Mouse (Mus musculus): ENCODE results near the gene Mtmr2. TPM values are rescaled to one million over a fixed set of nuclear protein-coding genes. Genes with fewer than 3 reads are reported as not detected.

Gene Mtmr2
- polyA plus RNA-seq, 1 experiment from 2014 or later = 39.5 TPM

DNA sequence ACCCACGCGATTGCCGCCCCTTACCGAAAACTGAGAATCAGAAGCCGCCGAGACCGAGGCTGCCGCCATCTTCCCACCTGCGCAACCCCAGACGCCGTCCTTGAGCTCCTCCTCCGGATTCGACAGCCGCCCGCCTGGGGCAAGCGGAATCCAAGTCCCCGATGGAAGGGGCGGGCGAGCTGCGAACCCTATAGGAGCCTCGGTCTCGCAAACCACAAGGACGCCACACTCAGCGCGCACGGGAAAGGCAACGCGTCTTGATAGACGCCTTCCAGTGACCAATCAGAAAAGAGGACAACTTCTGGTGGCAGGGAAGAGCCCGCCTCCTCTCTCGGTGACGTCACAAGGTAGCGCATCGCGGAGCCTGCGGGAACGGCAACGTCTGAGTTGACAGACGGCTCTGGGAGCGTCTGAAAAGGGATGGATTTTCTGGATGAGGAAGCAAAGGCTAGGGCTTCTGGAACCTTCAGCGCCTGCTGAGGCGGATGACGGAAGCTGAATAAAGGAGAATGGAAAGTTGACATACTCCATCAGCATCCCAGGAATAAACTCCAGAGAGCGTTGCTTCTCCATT is 78.7 kb downstream of the Mtmr2 start, which contains the start of gene Cep57:
Gene Cep57, minus strand, starts transcription at position 276 of the 574 bp plus-strand sequence.
- peaks cover 2% of the 10 kb centered on the region; the same call in 1 of the 2 replicates for H3K36me3 ChIP-seq (ENCODE audit: control insufficient read depth, insufficient read depth, low read length)
- H3K27ac ChIP-seq (replicated peaks) = peak within 1 kb of the TSS; percentile 99
- peak within 1 kb of the TSS; percentile 74 for H3K4me2 ChIP-seq (replicated peaks; ENCODE audit: low read depth)
- under 1% methylated on average over 43 of the region's 44 CpGs for WGBS
- peak; percentile 92 for ATAC-seq (ENCODE audit: low FRiP score, low TSS enrichment)
- peak within 1 kb of the TSS; percentile 80 for H3K4me3 ChIP-seq (ENCODE audit: low read depth, low read length)
- TF ChIP-seq EP300 (optimal IDR thresholded peaks at IDR 0.05) (no peak), CTCF (IDR thresholded peaks at IDR 0.05; ENCODE audit: low read depth) (peak; percentile 12; the same call in 1 of the 2 replicates)
- DNase-seq (ENCODE audit: low spot score) = peak; percentile 94
- 0 out of 2 replicates have a peak, but pooled peaks cover 2% of the 10 kb centered on the region for H3K4me1 ChIP-seq (replicated peaks; ENCODE audit: control insufficient read depth, insufficient read depth)
- H3K9ac ChIP-seq (ENCODE audit: low read length) = peak within 1 kb of the TSS; percentile 92
- no peaks in the 10 kb centered on the region for H3K9me3 ChIP-seq (ENCODE audit: control insufficient read depth, low read length)
- H3K27me3 ChIP-seq (ENCODE audit: control insufficient read depth, insufficient read depth, low read length) = no peaks in the 10 kb centered on the region

DNA sequence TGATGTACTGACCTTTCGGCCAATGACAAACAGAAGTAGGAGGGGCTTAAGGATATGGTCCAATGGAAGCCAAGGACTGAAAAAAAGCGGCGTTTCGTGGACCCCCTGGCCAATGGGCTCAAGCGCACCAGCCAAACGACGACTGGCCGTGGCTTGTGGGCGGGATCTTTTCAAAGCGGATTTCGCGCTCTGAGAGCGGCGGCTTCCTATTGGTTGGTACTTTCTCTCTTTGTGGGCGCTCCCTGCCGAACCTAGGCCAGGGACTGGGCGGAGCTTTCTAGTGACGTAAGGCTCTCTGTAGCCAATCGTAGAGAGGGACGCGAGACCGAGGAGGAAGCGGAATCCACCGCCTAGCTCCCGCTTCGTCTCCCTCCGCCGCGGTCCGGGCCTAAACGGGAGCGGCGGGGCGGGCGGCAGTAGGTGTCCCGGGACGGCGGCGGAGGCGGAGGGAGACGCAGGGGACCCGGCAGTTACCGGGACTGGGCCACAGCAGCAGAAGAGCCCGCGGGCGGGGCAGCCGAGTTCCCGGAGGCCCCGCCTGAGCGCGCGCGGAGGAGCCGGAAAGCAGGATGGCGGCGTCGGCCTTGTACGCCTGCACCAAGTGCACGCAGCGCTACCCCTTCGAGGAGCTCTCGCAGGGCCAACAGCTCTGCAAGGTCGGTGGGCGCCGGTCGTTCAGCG is 79.3 kb downstream of the Mtmr2 start, which contains the start of gene Fam76b:
Gene Fam76b, plus strand, starts transcription at position 311 of the 681 bp plus-strand sequence.
- peak within 1 kb of the TSS; percentile 92 for H3K9ac ChIP-seq (ENCODE audit: low read length)
- peak within 1 kb of the TSS; percentile 80 for H3K4me3 ChIP-seq (ENCODE audit: low read depth, low read length)
- 0 out of 2 replicates have a peak, but pooled peaks cover 2% of the 10 kb centered on the region for H3K4me1 ChIP-seq (replicated peaks; ENCODE audit: control insufficient read depth, insufficient read depth)
- H3K27me3 ChIP-seq (ENCODE audit: control insufficient read depth, insufficient read depth, low read length) = no peaks in the 10 kb centered on the region
- H3K9me3 ChIP-seq (ENCODE audit: control insufficient read depth, low read length) = no peaks in the 10 kb centered on the region
- DNase-seq (ENCODE audit: low spot score) = peak; percentile 99
- peak within 1 kb of the TSS; percentile 99 for H3K27ac ChIP-seq (replicated peaks)
- peak within 1 kb of the TSS; percentile 74 for H3K4me2 ChIP-seq (replicated peaks; ENCODE audit: low read depth)
- under 1% methylated on average over 64 of the region's 67 CpGs for WGBS
- peak; percentile 95 for ATAC-seq (ENCODE audit: low FRiP score, low TSS enrichment)
- TF ChIP-seq EP300 (optimal IDR thresholded peaks at IDR 0.05) (no peak), CTCF (IDR thresholded peaks at IDR 0.05; ENCODE audit: low read depth) (no peak)
- no peaks in the 10 kb centered on the region; the same call in 1 of the 2 replicates for H3K36me3 ChIP-seq (ENCODE audit: control insufficient read depth, insufficient read depth, low read length)

DNA sequence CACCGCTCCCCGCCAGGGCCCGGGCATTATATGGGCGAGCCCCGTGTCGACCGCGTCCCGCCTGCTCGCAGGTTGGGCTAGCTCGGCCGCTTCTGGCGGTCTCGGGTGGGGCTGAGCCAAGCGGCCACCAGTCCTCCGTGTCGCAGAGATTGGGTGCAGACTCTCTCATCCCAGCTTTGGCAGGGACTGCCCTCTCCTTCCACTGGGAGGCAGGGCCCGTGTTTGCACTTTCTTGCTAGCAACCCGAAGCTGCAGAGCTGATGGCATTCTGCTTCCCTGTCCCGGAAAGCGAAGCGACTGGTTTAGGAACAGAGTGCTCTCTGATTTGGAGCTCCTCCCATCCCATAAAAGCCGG is 79.9 kb downstream of the Mtmr2 start:
- peak; percentile 79 for DNase-seq (ENCODE audit: low spot score)

DNA sequence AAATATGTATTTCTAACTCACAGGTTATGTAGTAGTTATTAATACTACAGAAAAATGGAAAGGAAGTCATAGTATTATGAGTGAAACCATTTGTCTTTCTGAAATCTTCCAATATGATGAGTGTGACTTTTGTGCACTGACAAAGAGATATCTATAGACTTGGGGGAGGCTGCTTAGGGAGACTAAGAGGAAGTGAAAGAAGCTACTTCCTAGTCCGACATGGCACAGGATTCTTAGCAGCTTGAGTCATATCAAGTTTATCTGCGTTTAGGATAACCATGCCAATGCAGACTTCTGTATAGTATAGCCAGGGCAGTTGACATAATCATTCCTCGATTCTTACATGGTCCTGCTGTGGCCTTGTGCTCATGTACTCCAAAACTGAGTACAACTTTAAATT is 87.0 kb downstream of the Mtmr2 start:
- ATAC-seq (ENCODE audit: low FRiP score, low TSS enrichment) (no peak), DNase-seq (ENCODE audit: low spot score) (no peak)
- Histone ChIP-seq H3K27ac (replicated peaks) (no peak overlapping the region), H3K9me3 (ENCODE audit: control insufficient read depth, low read length) (no peaks in the 10 kb centered on the region), H3K36me3 (ENCODE audit: control insufficient read depth, insufficient read depth, low read length) (peaks cover 9% of the 10 kb centered on the region), H3K4me3 (ENCODE audit: low read depth, low read length) (no peak overlapping the region), H3K4me1 (replicated peaks; ENCODE audit: control insufficient read depth, insufficient read depth) (no peaks in the 10 kb centered on the region), H3K27me3 (ENCODE audit: control insufficient read depth, insufficient read depth, low read length) (no peaks in the 10 kb centered on the region), H3K9ac (ENCODE audit: low read length) (no peak overlapping the region), H3K4me2 (replicated peaks; ENCODE audit: low read depth) (no peak overlapping the region)
- 63% methylated on average over 3 of the region's 3 CpGs for WGBS
- TF ChIP-seq CTCF (IDR thresholded peaks at IDR 0.05; ENCODE audit: low read depth) (no peak), EP300 (optimal IDR thresholded peaks at IDR 0.05) (no peak)

More for the DNA sequence above, 79.9 kb downstream of the Mtmr2 start:
- H3K4me2 ChIP-seq (replicated peaks; ENCODE audit: low read depth) = peak overlapping the region; percentile 74
- H3K4me1 ChIP-seq (replicated peaks; ENCODE audit: control insufficient read depth, insufficient read depth) = 0 out of 2 replicates have a peak, but pooled peaks cover 2% of the 10 kb centered on the region
- H3K27me3 ChIP-seq (ENCODE audit: control insufficient read depth, insufficient read depth, low read length) = no peaks in the 10 kb centered on the region
- ATAC-seq (ENCODE audit: low FRiP score, low TSS enrichment) = peak; percentile 31
- no peaks in the 10 kb centered on the region for H3K9me3 ChIP-seq (ENCODE audit: control insufficient read depth, low read length)
- peak overlapping the region; percentile 80 for H3K4me3 ChIP-seq (ENCODE audit: low read depth, low read length)
- WGBS = 1% methylated on average over 23 of the region's 23 CpGs
- TF ChIP-seq CTCF (IDR thresholded peaks at IDR 0.05; ENCODE audit: low read depth) (peak; percentile 36), EP300 (optimal IDR thresholded peaks at IDR 0.05) (no peak)
- peak overlapping the region; percentile 92 for H3K9ac ChIP-seq (ENCODE audit: low read length)
- H3K36me3 ChIP-seq (ENCODE audit: control insufficient read depth, insufficient read depth, low read length) = no peaks in the 10 kb centered on the region; the same call in 1 of the 2 replicates
- H3K27ac ChIP-seq (replicated peaks) = peak overlapping the region; percentile 99

DNA sequence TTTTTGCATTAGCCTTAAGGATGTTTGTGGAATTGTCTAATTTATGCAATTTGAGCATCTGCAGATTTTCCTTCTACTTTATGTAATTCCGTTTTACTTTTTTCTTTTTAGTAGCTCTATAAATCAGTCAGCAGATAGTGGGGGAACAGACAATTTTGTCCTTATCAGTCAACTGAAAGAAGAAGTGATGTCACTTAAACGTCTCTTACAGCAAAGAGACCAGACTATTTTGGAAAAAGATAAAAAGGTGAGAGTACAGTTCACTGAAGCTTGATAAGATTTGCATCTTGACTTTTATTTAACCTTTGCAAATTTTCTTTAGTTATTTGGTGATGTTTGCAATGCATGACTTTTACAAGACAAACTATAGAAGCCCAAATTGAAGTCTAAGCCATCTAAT is 88.5 kb downstream of the Mtmr2 start:
- H3K9ac ChIP-seq (ENCODE audit: low read length) = no peak overlapping the region
- no peak overlapping the region for H3K27ac ChIP-seq (replicated peaks)
- TF ChIP-seq CTCF (IDR thresholded peaks at IDR 0.05; ENCODE audit: low read depth) = no peak
- TF ChIP-seq EP300 (optimal IDR thresholded peaks at IDR 0.05) = no peak
- H3K4me1 ChIP-seq (replicated peaks; ENCODE audit: control insufficient read depth, insufficient read depth) = no peaks in the 10 kb centered on the region
- no peak for ATAC-seq (ENCODE audit: low FRiP score, low TSS enrichment)
- H3K9me3 ChIP-seq (ENCODE audit: control insufficient read depth, low read length) = no peaks in the 10 kb centered on the region
- no peak overlapping the region for H3K4me3 ChIP-seq (ENCODE audit: low read depth, low read length)
- 82% methylated on average over 2 of the region's 2 CpGs for WGBS
- H3K4me2 ChIP-seq (replicated peaks; ENCODE audit: low read depth) = no peak overlapping the region
- peaks cover 12% of the 10 kb centered on the region for H3K36me3 ChIP-seq (ENCODE audit: control insufficient read depth, insufficient read depth, low read length)
- H3K27me3 ChIP-seq (ENCODE audit: control insufficient read depth, insufficient read depth, low read length) = no peaks in the 10 kb centered on the region
- DNase-seq (ENCODE audit: low spot score) = no peak

DNA sequence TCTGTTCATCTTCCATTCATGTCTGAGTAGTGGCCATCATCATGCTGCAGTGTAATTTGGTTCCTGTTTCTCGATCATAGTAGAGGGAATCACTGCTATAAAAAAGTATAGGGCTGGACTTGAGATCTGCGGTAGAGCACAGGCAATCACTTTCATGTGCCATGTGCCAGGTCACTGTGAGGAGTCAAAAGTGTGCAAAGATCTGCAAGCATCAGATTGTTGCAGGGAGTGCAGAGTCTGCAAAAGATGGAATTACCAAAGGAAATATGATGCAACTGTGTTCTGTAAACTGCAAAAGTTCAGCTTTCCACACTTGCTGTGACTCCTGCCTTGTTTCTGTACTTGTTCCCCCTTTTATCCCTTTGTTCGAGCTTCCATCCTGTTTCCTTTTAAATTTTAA is 99.4 kb downstream of the Mtmr2 start:
- H3K9ac ChIP-seq (ENCODE audit: low read length) = no peak overlapping the region
- no peak overlapping the region for H3K4me2 ChIP-seq (replicated peaks; ENCODE audit: low read depth)
- no peaks in the 10 kb centered on the region for H3K27me3 ChIP-seq (ENCODE audit: control insufficient read depth, insufficient read depth, low read length)
- TF ChIP-seq CTCF (IDR thresholded peaks at IDR 0.05; ENCODE audit: low read depth) (no peak), EP300 (optimal IDR thresholded peaks at IDR 0.05) (no peak)
- ATAC-seq (ENCODE audit: low FRiP score, low TSS enrichment) (no peak), DNase-seq (ENCODE audit: low spot score) (no peak)
- 85% methylated on average over 3 of the region's 3 CpGs for WGBS
- H3K4me1 ChIP-seq (replicated peaks; ENCODE audit: control insufficient read depth, insufficient read depth) = no peaks in the 10 kb centered on the region
- no peak overlapping the region for H3K4me3 ChIP-seq (ENCODE audit: low read depth, low read length)
- no peak overlapping the region for H3K27ac ChIP-seq (replicated peaks)
- peaks cover 5% of the 10 kb centered on the region; the same call in 1 of the 2 replicates for H3K36me3 ChIP-seq (ENCODE audit: control insufficient read depth, insufficient read depth, low read length)
- no peaks in the 10 kb centered on the region for H3K9me3 ChIP-seq (ENCODE audit: control insufficient read depth, low read length)

Measured in stomach, postnatal 0 days (tissue).